Mouse (Mus musculus): ENCODE measurements at regions not wholly inside any gene's neighbourhood (a gene's known extent, or its start where the extent isn't known, plus 50 kb on each side); places are given as distances from the start of the nearest gene placed in this dataset.

DNA sequence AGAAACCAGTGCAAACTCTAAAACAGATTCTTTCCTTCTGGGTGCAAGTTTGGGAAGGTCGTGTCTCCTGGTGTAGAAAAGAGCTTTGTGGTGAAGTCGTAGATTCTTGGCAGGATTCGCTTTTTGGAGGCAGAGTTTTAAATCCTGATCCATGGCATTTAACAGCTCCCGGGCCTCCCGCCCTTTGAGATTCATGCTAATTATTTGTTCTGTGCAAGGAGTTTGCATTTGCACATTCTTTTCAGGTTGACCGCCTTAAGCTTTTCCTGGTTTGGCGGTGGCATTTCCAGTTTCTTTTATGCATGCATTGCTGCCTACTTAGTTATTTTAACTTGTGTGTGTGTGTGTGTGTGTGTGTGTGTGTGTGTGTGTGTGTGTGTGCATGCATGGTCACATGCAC is 126.9 kb upstream of the A230072I06Rik start:
- Histone ChIP-seq H3K9ac (ENCODE audit: control insufficient read depth, low read depth, low read length, poor library complexity, severe bottlenecking) (no peak overlapping the region), H3K36me3 (ENCODE audit: control insufficient read depth in 1 of 2, insufficient read depth in 2 of 2, low read length in 2 of 2) (no peaks in the 10 kb centered on the region), H3K9me3 (replicated peaks; ENCODE audit: insufficient read depth, low read length) (no peaks in the 10 kb centered on the region), H3K4me3 (ENCODE audit: control insufficient read depth in 1 of 2, insufficient read depth in 1 of 2, low read depth in 2 of 2, low read length in 2 of 2) (no peak overlapping the region), H3K4me1 (ENCODE audit: control insufficient read depth in 1 of 2, insufficient read depth in 2 of 2, low read length in 2 of 2) (no peaks in the 10 kb centered on the region), H3K27me3 (ENCODE audit: control insufficient read depth in 1 of 2, insufficient read depth in 2 of 2, low read length in 2 of 2) (no peaks in the 10 kb centered on the region), H3K79me2 (ENCODE audit: control insufficient read depth, insufficient read depth, low read length, poor library complexity) (no peaks in the 10 kb centered on the region), H3K27ac (ENCODE audit: control insufficient read depth, low read depth, low read length) (no peak overlapping the region)
- DNase-seq (ENCODE audit: low read depth, low spot score) = no peak
- no peak for TF ChIP-seq MEF2A (IDR thresholded peaks at IDR 0.05; ENCODE audit: extremely low read depth, insufficient replicate concordance, low read depth, low read length, poor library complexity, severe bottlenecking)
- no peak for TF ChIP-seq RCOR1 (IDR thresholded peaks at IDR 0.05; ENCODE audit: low read depth, low read length)

DNA sequence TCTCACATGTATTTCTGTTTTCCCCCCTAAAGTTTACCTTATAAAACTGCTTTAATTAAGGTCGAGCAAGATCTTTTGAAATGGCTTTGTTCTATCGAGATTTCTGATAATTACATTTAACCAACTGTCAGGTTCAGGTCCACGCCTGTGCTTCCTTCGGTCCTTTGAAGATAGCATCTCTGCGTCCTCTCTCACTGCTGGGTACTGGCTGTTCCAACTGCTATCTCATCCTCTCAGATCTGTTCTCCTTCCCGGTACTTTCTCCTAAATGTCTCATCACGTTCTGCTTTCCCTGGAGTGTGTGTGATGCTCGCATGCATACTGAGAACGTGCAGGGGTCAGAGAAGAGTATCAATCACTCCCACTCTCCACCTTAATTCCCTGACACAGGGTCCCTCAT is 125.8 kb upstream of the A230072I06Rik start:
- DNase-seq (ENCODE audit: low read depth, low spot score) = no peak

DNA sequence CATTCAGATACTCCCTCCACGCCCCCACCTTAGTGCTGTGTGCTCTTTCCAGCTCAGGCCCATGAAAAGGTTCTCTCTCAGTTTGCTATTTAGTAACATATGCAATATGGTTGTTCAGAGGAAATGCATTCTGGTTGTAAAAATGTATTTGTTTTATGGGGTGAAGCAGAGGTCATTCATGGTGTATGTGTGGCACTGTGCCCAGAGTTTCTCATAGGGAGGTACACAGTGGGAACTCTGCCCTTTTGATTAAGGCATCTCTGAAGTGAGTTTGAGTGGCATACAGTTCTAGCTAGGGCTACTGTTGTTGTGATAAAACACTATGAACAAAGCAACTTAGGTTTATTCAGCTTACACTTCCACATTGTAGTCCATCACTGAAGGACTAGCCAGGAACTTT is 121.7 kb upstream of the A230072I06Rik start:
- no peak for DNase-seq (ENCODE audit: low read depth, low spot score)
- no peaks in the 10 kb centered on the region for H3K9me3 ChIP-seq (replicated peaks; ENCODE audit: insufficient read depth, low read length)
- no peaks in the 10 kb centered on the region for H3K4me1 ChIP-seq (ENCODE audit: control insufficient read depth in 1 of 2, insufficient read depth in 2 of 2, low read length in 2 of 2)
- no peak overlapping the region for H3K4me3 ChIP-seq (ENCODE audit: control insufficient read depth in 1 of 2, insufficient read depth in 1 of 2, low read depth in 2 of 2, low read length in 2 of 2)
- no peaks in the 10 kb centered on the region for H3K36me3 ChIP-seq (ENCODE audit: control insufficient read depth in 1 of 2, insufficient read depth in 2 of 2, low read length in 2 of 2)
- no peak overlapping the region for H3K9ac ChIP-seq (ENCODE audit: control insufficient read depth, low read depth, low read length, poor library complexity, severe bottlenecking)
- no peaks in the 10 kb centered on the region for H3K27me3 ChIP-seq (ENCODE audit: control insufficient read depth in 1 of 2, insufficient read depth in 2 of 2, low read length in 2 of 2)
- H3K79me2 ChIP-seq (ENCODE audit: control insufficient read depth, insufficient read depth, low read length, poor library complexity) = no peaks in the 10 kb centered on the region
- no peak overlapping the region for H3K27ac ChIP-seq (ENCODE audit: control insufficient read depth, low read depth, low read length)
- TF ChIP-seq ELF1 (IDR thresholded peaks at IDR 0.05; ENCODE audit: low read depth, low read length) (no peak), SIN3A (IDR thresholded peaks at IDR 0.05; ENCODE audit: low read length) (no peak), USF2 (IDR thresholded peaks at IDR 0.05; ENCODE audit: borderline replicate concordance in 1 of 2, insufficient read depth in 1 of 2, low read depth in 1 of 2, low read length in 2 of 2) (no peak), MYB (IDR thresholded peaks at IDR 0.05; ENCODE audit: low read depth, low read length) (no peak), USF1 (IDR thresholded peaks at IDR 0.05; ENCODE audit: low read depth, low read length) (no peak), ZNF384 (IDR thresholded peaks at IDR 0.05; ENCODE audit: low read depth, low read length) (no peak), KAT2A (conservative IDR thresholded peaks at IDR 0.05; ENCODE audit: low read depth, low read length) (no peak), NELFE (IDR thresholded peaks at IDR 0.05; ENCODE audit: low read depth, low read length) (no peak), JUND (IDR thresholded peaks at IDR 0.05; ENCODE audit: low read depth, low read length) (no peak), MEF2A (IDR thresholded peaks at IDR 0.05; ENCODE audit: extremely low read depth, insufficient replicate concordance, low read depth, low read length, poor library complexity, severe bottlenecking) (no peak), POLR2A (IDR thresholded peaks at IDR 0.05; ENCODE audit: control insufficient read depth in 1 of 2, insufficient read depth in 1 of 2, low read depth in 1 of 2, low read length in 2 of 2, poor library complexity in 1 of 2) (no peak), RCOR1 (IDR thresholded peaks at IDR 0.05; ENCODE audit: low read depth, low read length) (no peak), MAFK (IDR thresholded peaks at IDR 0.05; ENCODE audit: borderline replicate concordance, low read depth, low read length) (no peak), MAX (IDR thresholded peaks at IDR 0.05; ENCODE audit: low read length) (no peak), EP300 (IDR thresholded peaks at IDR 0.05; ENCODE audit: low read depth in 1 of 2, low read length in 2 of 2) (no peak), MAZ (IDR thresholded peaks at IDR 0.05; ENCODE audit: low read depth, low read length) (no peak)

More for the DNA sequence above, 125.8 kb upstream of the A230072I06Rik start:
- Histone ChIP-seq H3K4me3 (ENCODE audit: control insufficient read depth in 1 of 2, insufficient read depth in 1 of 2, low read depth in 2 of 2, low read length in 2 of 2) (no peak overlapping the region), H3K27ac (ENCODE audit: control insufficient read depth, low read depth, low read length) (no peak overlapping the region), H3K27me3 (ENCODE audit: control insufficient read depth in 1 of 2, insufficient read depth in 2 of 2, low read length in 2 of 2) (no peaks in the 10 kb centered on the region), H3K36me3 (ENCODE audit: control insufficient read depth in 1 of 2, insufficient read depth in 2 of 2, low read length in 2 of 2) (no peaks in the 10 kb centered on the region), H3K9me3 (replicated peaks; ENCODE audit: insufficient read depth, low read length) (no peaks in the 10 kb centered on the region), H3K4me1 (ENCODE audit: control insufficient read depth in 1 of 2, insufficient read depth in 2 of 2, low read length in 2 of 2) (no peaks in the 10 kb centered on the region), H3K9ac (ENCODE audit: control insufficient read depth, low read depth, low read length, poor library complexity, severe bottlenecking) (no peak overlapping the region), H3K79me2 (ENCODE audit: control insufficient read depth, insufficient read depth, low read length, poor library complexity) (no peaks in the 10 kb centered on the region)
- TF ChIP-seq RCOR1 (IDR thresholded peaks at IDR 0.05; ENCODE audit: low read depth, low read length) = no peak
- TF ChIP-seq TBP (IDR thresholded peaks at IDR 0.05; ENCODE audit: low read depth, low read length) = no peak
- TF ChIP-seq KAT2A (conservative IDR thresholded peaks at IDR 0.05; ENCODE audit: low read depth, low read length) = no peak
- TF ChIP-seq EP300 (IDR thresholded peaks at IDR 0.05; ENCODE audit: low read depth in 1 of 2, low read length in 2 of 2) = no peak
- TF ChIP-seq POLR2AphosphoS5 (IDR thresholded peaks at IDR 0.05; ENCODE audit: borderline replicate concordance, low read depth, low read length) = no peak
- no peak for TF ChIP-seq MAZ (IDR thresholded peaks at IDR 0.05; ENCODE audit: low read depth, low read length)
- TF ChIP-seq POLR2A (IDR thresholded peaks at IDR 0.05; ENCODE audit: control insufficient read depth in 1 of 2, insufficient read depth in 1 of 2, low read depth in 1 of 2, low read length in 2 of 2, poor library complexity in 1 of 2) = no peak
- TF ChIP-seq ZC3H11A (IDR thresholded peaks at IDR 0.05; ENCODE audit: low read depth, low read length) = no peak
- TF ChIP-seq RAD21 (IDR thresholded peaks at IDR 0.05; ENCODE audit: low read depth, low read length) = no peak
- TF ChIP-seq MAFK (IDR thresholded peaks at IDR 0.05; ENCODE audit: borderline replicate concordance, low read depth, low read length) = no peak
- TF ChIP-seq USF1 (IDR thresholded peaks at IDR 0.05; ENCODE audit: low read depth, low read length) = no peak

Data from MEL (cell line).